Mouse (Mus musculus): Measurements from ENCODE around the gene Nfkbil1.

Gene Nfkbil1

DNA sequence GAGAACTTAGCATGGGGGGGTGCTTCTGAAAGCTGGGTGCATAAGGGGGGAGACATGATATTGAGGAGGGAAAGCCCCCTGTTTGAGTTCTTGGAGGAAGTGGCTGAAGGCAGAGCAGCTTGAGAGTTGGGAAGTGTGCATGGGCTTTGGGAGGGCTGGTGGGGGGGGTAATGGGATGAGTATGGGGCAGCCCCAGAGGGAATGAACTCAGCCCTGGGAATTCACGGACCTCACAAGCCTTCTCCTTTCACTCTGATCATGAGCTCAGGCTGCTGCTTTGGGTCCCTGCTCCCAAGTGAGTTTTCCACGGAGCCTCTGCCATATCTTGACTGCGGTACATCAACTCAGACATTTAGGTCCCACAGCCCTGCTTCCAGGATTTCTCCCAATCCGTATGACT, 33.1 kb downstream of the Nfkbil1 start:
- DNase-seq (ENCODE audit: low read depth), result no peak

DNA sequence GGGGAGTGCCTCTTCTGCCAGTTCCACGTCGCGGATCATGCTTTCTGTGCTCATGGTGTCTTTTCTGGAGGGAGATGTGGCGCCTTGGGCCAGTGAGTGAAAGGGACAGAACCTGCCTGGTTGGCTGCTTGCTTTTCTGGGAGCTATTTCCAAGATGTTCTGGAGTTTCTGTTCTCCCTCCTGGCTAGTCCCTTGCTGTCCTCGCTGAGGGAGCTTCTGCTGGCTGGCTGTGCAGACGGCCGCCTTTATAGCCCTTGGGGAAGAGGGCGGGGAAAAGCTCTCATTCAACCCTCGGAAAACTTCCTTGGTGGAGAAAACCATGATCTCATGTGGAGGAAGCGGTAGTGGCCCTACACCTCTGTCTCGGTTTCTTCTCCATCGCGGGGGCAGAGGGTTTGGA, 33.8 kb downstream of the Nfkbil1 start, which contains the start of gene Tnf:
Tnf (minus strand) TSS at position 221 of the 400 bp plus-strand sequence.
- no peak for DNase-seq (ENCODE audit: low read depth)

DNA sequence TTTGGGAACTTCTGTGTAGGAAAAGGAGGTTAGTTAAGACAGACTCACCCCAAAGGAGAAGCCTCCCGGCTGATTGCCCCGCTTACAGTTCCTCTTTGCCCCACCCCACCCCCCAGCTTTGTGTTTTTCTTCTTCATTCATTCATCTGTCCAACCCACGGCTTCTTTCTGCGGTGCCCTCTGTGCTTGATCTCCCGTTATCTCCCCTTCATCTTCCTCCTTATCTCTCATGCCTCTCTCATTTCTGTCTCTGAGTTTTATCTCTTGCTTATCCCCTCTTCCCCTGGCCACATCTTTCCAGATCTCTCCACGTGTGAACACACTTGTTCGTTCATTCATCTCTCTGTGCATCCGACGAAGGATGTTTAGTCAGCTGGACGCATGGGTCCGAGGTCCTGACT, 34.5 kb downstream of the Nfkbil1 start:
- no peak for DNase-seq (ENCODE audit: low read depth)

DNA sequence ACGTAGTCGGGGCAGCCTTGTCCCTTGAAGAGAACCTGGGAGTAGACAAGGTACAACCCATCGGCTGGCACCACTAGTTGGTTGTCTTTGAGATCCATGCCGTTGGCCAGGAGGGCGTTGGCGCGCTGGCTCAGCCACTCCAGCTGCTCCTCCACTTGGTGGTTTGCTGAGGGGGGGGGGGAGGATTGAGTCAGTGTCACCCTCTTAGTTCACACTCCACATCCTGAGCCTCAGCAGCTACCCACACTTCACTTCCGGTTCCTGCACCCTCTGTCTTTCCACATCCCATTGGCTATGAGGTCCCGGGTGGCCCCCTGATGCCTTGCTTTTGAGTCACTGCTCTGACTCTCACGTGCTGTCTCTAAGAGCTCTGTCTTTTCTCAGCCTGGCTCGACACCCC, 35.2 kb downstream of the Nfkbil1 start:
- no peak for DNase-seq (ENCODE audit: low read depth)

DNA sequence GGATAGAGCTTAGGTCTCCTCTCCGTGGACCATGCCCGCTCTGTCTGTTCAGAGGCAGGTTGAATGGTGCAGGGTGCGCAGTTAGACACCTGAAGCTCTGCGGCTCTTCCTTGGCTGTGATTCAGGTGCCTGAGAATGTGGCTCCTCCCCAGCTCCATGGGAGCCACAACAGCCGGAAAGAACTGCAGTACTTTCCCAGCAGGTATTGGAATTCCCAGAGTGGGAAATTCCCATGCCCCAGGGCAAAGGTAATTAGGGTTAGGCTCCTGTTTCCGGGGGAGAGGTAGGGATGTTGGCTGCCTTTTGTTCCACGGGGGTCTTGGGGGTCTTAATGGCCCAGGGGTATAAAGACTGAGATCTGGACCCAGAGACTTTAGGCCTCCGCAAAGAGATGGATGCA, 36.6 kb downstream of the Nfkbil1 start:
- no peak for DNase-seq (ENCODE audit: low read depth)

DNA sequence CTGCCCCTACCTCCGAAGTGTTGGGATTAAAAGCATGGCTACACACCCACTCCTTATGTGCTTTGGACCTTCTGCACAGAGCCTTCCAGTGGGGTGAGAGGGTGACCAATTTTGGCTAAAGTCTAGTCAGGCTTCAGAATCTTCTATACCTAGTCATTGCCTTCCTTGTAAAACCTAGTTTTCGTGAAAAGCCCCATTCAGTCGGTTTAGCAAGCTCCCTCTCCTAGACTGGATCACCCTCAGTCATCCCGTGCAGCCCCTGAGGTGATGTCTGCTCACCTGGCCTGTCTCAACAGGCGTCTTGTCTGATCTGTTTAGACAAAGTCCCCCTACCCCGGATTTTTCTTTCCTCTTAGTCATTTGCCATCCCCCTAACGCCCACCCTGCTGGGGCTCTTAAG, 37.6 kb downstream of the Nfkbil1 start:
- DNase-seq (ENCODE audit: low read depth), result no peak

DNA sequence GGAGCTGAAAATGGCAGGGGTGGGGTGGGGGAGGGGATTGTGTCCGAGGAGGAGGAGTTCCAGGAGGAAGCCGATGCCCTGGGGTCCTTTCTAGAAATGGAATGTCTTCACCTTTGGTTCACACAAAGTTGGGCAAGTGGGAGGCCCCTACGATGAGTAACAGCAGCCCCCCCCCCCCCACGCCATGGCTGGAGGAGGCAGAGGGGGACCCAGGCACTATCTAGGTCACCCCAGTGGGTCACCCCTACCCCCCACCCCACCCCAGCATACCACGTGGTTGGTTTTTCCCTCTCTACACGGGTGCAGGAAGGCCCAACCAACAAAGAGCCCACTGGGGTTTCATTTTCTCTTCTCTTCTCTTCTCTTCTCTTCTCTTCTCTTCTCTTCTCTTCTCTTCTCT, 38.5 kb downstream of the Nfkbil1 start:
- no peak for DNase-seq (ENCODE audit: low read depth)

DNA sequence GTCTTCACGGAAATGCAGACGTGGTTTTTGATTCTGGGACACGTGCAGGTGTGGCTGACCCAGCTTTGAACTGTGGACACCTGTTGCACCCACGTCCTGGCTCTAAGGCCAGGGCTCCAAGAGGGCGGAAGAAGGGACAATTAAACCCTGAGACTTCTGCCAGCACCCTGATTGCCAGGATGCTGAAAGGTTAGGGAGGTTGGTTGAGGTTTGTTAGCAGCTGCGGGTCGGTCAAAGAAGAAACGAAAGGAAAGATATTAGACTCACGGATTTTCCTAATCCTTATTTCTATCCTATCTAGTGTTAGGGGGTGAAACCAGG, 39.3 kb downstream of the Nfkbil1 start:
- DNase-seq (ENCODE audit: low read depth), result no peak

DNA sequence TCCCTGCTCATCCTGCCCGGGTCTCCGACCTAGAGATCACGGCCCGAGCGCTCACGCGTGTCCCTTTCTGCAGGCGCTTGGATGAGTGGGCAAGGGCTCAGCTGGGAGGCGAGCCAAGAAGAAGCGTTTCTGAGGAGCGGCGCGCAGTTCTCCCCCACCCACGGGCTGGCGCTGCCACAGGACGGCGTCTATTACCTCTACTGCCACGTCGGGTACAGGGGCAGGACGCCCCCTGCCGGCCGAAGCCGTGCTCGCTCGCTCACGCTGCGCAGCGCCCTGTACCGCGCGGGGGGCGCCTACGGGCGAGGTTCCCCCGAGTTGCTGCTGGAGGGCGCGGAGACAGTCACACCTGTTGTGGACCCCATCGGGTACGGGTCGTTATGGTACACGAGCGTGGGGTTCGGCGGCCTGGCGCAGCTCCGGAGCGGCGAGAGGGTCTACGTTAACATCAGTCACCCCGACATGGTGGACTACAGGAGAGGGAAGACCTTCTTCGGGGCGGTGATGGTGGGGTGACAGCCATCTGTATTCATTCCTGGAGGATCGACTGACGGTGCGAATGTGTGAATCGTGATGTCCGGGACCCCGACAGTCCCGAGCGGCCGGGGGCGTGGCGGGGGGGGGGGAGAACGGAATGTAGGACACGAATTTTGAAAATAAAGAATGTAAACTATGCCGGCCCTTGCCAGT, 39.8 kb downstream of the Nfkbil1 start:
- DNase-seq (ENCODE audit: low read depth), result no peak

DNA sequence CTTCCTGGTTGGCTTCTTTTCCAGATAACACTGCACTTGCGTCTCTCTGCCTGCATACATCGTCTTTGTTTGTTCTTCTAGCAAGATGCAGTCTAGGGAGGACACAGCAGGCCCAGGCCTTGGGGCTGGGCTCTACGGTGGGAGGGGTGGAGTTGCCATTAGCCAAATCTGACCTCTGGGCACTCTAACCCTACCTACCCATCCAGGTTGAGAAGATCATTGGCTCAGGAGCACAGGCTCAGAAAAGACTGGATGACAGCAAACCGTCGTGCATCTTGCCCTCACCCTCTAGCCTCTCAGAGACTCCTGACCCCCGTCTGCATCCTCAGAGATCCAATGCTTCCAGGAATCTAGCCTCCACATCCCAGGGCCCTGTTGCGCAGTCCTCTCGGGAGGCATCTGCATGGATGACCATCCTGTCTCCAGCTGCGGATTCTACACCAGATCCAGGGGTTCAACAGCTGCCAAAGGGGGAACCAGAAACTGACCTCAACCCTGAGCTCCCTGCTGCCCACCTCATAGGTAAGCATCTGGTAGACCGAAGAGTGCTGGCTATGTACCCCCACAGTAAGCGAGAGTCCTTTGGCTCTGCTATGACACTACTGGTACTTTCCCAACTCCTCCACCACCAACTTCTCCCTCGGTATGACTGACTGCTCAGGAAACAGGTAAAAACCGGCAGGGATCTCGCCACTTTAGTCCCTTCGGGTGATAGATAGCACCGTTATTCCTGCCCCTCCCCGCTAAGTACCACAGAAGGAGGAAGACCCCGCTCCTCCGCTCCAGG, 40.6 kb downstream of the Nfkbil1 start:
- no peak for DNase-seq (ENCODE audit: low read depth)

DNA sequence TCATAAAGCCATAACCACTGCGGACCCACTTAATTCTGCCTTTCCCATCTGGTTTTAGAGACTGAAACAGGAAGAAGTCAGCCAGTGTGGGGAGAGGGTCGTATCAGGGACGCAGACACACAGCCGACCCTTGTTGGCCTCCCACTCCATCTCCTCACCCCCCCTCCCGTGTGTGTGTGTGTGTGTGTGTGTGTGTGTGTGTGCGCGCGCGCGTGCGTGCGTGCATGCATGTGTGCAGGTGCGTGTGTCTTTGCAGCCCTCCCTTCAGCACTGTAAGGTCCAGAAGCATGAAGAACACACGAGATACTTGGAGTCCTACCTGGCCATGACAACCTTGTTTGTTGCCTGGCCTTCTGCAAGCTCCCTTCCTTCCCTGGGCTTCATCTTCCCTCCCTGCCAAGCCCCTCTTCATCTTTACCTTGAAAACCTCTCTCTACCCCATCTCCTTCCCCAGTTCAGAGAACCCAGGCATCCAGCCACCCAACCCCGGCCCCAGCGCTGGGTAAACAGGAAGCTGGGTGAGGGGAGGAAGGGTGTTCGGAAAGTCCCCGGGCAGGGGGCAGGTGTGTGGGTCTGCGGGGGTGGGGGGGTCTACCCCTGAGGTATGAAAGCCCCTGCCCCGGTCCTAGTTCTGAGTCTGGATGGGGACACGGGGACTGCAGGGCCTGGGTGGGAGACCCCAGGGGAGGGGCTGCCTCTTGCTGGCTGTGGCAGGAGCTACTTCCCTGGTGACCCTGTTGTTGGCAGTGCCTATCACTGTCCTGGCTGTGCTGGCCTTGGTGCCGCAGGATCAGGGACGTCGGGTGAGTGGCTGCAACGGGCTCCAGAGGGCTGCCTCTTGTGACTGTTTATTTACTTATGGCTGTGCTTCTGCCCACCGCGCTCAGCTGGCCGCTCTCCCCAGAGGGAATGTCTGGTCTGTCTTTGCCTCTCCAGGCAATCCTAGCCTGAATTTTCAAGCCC, 41.4 kb downstream of the Nfkbil1 start, which contains the start of gene Ltb:
Ltb (plus strand) TSS at position 559 of the 963 bp plus-strand sequence.
- no peak for DNase-seq (ENCODE audit: low read depth)

DNA sequence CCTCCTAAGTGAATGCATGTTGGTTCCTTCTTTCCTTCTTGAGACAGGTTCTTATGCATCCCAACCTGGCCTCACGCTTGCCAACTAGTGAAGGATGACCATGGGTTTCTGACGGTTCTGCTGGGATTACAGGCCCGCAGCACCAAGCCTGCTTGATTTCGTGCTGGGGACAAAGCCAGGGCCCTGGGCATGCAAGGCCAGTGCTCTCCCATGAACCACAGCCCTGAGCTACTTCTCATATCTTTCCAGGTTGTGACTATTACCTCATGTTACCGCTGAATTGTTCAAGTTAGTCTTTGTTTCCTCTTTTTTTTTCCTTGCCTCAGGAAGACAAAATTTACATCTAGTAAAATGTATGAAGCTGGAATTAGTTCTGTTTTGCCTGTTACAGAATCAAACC, 42.7 kb downstream of the Nfkbil1 start:
- DNase-seq (ENCODE audit: low read depth), result no peak

DNA sequence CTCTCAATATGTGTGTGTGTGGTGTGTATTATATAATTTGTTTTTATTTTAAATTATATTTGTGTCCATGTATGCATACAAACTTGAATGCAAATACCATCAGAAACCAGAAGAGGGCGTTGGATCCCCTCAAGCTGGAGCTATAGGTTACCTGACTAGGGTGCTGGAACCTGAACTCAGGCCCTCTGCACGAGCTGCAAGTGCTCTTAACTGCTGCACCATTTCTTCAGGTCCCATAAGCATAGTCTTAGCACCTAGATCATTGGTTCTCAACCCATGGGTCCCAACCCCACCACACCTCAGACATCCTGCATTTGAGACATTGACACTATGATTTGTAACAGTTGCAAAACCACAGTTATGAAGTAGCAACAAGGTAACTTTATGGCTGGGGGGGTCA, 43.9 kb downstream of the Nfkbil1 start:
- DNase-seq (ENCODE audit: low read depth), result no peak

DNA sequence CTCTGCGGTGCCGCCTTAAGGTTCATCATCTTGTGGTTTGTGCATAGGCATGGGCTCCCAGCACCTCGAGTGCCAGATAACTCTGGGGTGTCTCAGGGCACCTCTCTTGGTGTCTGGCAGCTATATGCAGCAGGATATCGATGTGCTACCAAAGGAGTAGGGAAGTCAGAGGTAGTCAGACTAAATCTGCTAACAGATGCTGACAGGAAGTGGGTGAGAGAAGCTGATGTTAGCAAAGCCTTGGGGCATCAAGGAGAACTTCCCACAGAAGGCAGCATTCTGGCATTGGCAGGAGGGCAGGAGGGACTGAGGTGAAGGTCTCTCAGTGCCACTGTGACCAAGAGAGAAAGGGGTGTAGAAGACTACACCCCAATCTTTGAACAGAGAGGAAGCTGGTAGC, 45.5 kb downstream of the Nfkbil1 start:
- no peak for DNase-seq (ENCODE audit: low read depth)

DNA sequence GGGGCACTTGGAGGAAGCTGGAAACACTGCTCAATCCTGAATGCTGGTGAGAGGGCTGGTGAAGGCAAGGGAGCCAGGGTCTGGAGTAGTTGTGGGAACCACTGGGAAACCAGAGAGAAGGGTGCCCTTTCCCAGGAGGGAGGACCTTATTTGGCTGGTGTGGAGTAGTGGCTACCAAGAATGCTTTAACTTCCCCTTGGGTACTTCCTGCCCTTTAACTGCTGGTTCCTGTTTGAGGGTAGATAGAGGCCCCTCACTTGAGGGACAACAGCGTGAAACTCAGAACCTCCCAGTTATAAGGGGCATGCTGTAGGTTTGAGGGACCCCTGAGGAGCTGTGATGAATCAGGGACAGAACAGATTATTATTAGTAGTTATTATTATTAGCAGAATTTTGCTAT, 46.4 kb downstream of the Nfkbil1 start:
- DNase-seq (ENCODE audit: low read depth), result no peak

DNA sequence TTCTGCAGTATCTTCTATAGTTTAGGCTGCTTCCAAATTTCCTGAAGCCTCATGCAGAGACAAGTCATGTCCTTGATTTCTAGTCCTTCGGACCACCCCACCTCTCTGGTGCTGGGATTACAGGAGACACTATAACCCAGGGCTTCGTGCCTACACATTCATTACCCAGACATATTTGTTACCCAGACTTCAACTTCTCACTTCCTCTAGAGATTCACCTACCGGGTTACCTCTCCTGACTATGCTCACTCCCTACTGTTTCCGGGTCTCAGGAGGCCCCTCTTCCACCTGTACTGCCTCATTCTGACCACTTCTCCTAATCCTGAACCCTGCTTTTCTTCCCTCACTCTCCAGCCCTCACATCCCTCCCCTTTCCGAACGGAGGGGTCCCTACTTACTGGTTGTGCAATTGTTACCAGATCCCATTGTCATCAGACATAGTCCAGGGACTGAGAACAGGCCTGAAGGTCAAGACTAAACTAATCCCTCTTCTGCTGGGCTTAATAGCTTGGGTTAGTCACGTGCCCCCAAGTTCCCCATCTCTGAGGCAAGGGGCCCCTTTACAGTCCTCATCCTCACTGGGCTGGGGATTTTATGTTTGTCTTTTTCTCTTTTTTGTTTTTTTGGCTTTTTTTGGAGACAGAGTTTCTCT, 47.5 kb downstream of the Nfkbil1 start, which contains the start of gene Lst1:
Lst1 (minus strand) TSS at position 481 of the 652 bp plus-strand sequence.
- no peak for DNase-seq (ENCODE audit: low read depth)

DNA sequence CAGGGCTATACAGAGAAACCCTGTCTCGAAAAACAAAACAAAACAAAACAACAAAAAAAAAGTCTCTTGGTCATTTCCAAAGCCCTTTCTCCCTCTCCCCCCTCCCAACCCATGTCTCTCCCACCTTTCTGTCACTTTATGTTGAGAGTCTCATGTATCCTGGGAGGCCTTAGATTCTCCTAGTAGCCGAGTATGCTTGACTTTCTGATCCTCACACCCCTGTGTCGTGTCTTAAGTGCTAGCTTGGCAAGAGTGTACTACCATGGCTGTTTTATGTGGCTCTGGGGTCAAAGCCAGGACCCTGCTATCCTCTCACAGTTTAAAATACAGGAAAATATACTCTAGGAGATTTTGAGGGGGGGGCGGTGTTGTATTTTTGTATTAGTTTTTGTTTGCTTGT, 48.2 kb downstream of the Nfkbil1 start:
- DNase-seq (ENCODE audit: low read depth), result no peak

DNA sequence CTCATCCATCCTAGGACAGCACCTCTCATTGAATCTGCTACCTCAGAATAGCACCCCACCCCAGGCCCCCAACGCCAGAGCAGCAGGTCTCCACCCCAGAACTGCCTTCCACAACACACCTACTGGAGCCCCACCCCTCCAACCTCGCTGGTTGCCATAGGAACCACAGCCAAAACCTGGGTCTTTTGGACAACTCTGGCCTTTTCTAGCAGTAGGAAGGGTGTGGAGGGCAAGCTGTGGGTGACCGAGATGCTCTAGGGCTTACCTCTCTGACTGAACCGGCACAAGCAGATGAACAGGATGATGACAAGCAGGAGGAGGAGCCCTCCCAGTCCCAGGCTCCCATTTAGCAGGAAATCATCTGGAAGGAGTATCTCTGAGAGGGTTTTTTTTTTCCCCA, 48.9 kb downstream of the Nfkbil1 start:
- no peak for DNase-seq (ENCODE audit: low read depth)

DNA sequence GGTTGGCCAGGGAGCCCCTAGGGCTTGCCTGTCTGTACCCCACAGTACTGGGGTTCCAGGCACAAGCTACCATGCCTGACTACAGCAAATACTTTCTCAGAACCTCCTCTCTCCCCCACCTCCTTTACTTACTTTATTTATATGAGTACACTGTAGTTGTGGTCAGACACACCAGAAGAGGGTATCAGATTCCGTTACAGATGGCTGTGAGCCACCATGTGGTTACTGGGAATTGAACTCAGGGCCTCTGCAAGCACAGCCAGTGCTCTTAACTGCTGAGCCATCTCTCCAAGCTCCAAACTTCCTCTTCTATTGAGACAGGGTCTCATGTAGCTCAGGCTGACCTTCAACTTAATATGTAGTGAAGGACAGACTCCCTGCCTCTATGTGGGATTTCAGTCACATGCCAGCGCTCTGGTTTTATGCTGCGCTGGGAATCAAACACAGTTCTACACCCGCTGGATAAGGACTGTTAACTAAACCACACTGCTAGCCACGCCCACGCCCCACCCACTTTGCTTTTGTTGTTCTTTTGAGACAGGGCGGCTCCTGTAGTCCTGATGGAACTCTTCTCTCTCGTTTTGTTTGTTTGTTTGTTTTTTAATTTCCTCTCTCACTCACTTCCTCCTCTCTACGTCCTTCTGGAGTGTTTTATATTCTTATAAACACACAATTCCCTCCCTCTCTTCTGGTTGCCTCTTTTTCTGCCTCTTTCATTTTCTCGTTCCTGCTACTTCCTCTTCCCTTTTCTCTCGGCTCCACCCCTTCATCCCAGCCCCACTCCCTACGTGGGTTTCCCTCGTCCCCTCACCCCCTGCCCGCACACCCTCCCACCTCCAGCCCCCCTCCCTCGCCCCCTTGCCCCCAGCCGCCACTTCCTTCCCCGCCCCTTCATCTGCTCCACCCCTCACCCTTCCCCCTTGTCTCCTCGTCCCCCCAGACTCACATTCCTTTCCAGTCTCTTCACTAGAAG, 49.7 kb downstream of the Nfkbil1 start:
- no peak for DNase-seq (ENCODE audit: low read depth)

DNA sequence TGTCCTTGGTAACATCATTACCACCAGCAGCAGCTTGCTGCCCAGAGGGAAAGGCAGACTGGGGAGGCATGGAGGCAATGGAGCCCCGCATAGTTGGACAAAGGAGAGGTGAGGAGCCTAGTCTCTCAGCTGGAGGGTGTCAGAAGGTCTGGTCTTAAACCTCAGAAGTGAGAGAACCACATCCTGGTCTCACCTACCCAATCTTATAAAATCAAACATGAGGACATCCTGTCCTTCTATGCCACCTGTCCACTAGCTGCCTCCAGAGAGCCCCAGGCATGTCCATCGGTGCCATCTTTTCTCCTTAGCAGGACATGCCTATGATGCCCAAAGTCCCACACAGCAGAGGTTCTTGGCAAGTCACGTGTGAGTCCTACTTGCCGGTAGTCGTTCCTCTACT, 55.5 kb downstream of the Nfkbil1 start:
- DNase-seq (ENCODE audit: low read depth), result no peak

DNA sequence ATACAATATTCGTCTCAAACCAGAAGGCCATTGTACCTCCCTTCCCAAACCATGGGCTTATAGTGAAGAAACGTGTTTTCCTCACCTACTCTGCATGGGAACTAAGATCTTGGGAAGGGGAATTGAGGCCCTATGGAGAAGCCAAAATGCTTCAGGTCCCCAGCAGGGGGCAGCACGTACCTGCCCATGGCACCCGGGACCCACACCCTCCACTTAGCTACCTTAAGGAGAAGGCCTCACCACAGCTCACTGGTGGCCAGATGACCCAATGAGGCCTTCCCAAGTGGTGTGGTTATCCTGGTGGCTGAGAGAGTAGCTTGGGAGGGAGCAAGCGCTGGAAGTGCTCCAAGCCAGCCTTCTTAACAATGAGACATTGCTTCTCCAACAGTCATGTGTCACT, 57.1 kb downstream of the Nfkbil1 start:
- DNase-seq (ENCODE audit: low read depth), result no peak

Data from fibroblast of lung, adult 2 months (primary cell).